Mouse (Mus musculus): Measurements from ENCODE around the gene Rtp3. TPM values are rescaled to one million over a fixed set of nuclear protein-coding genes. Genes with fewer than 3 reads are reported as not detected.

The Rtp3 gene
- polyA plus RNA-seq (2015; fragmentation: Nextera tagmentation; extraction: Ambion mirVana) = not detected in 2 replicates

DNA sequence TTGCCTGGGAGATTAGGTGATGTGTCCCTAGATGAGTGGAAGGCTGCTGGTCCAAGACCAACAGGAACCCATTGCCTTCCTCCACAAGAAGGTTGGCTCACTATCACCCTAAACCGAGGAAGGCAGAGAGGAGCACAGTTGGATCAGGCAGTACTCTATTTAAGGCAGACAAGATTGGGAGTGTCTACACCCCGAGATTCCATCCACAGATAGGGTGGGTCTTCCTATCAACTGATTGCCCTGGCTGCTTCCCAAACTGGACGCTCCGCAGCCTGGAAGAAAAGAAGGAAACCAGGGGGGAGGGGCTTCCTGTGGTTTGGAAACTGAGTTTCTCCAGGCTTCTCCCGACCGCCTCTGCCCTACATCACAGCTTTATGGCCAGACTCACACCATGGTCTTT, at the start of gene Rtp3:
Gene Rtp3, minus strand, starts transcription at position 380 of the 400 bp plus-strand sequence.
- ATAC-seq = no peak
- no peaks in the 10 kb centered on the region for H3K9me3 ChIP-seq

GRCm38 (mm10) chr9:111039966-111040365, 49.6 kb upstream of the Rtp3 start:
- WGBS = 87% methylated on average over 4 of the region's 4 CpGs
- no peaks in the 10 kb centered on the region for H3K4me1 ChIP-seq (replicated peaks)
- no peak overlapping the region for H3K9ac ChIP-seq (replicated peaks)
- H3K27ac ChIP-seq = no peak overlapping the region
- ATAC-seq = no peak
- no peaks in the 10 kb centered on the region for H3K36me3 ChIP-seq
- no peak overlapping the region for H3K4me2 ChIP-seq (replicated peaks)
- no peaks in the 10 kb centered on the region for H3K9me3 ChIP-seq
- no peak overlapping the region for H3K4me3 ChIP-seq (replicated peaks)
- no peaks in the 10 kb centered on the region for H3K27me3 ChIP-seq

More for the DNA sequence above, at the start of gene Rtp3:
- Histone ChIP-seq H3K27me3 (no peaks in the 10 kb centered on the region), H3K36me3 (no peaks in the 10 kb centered on the region), H3K4me2 (replicated peaks) (no peak within 1 kb of the TSS), H3K4me1 (replicated peaks) (0 out of 2 replicates have a peak, but pooled peaks cover 2% of the 10 kb centered on the region), H3K4me3 (replicated peaks) (no peak within 1 kb of the TSS), H3K27ac (no peak within 1 kb of the TSS), H3K9ac (replicated peaks) (no peak within 1 kb of the TSS)
- WGBS = 67% methylated on average over 6 of the region's 6 CpGs

- Histone ChIP-seq H3K4me1 (replicated peaks) (no peaks in the 10 kb centered on the region), H3K27me3 (0 out of 2 replicates have a peak, but pooled peaks cover under 1% of the 10 kb centered on the region), H3K4me3 (replicated peaks) (no peak overlapping the region), H3K4me2 (replicated peaks) (no peak overlapping the region), H3K9ac (replicated peaks) (no peak overlapping the region), H3K36me3 (no peaks in the 10 kb centered on the region), H3K27ac (no peak overlapping the region), H3K9me3 (no peaks in the 10 kb centered on the region)
- no peak for ATAC-seq
- 91% methylated on average over 4 of the region's 4 CpGs for WGBS
Measured at GRCm38 (mm10) chr9:111033717-111034116, 43.3 kb upstream of the Rtp3 start.

DNA sequence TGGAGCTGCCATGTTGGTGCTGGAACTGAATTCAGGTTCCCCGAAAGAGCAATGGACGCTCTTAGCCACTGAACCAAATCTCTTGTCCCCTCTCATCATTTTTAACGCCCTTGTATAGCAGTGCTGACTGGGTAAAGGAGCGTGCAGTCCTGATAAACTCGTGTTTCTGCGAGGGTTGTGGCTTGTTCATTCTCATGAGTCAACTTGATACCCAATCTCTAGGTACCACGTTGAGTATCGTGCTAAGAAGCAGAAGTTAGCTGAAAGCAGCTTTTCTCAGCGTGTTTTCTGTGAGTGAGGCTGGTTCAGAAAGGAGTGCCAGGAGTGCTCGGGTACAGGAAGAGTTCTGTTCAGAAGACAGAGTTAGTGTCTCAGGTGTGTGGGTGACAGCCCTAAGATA, 36.4 kb upstream of the Rtp3 start:
- Histone ChIP-seq H3K4me3 (replicated peaks) (no peak overlapping the region), H3K27me3 (0 out of 2 replicates have a peak, but pooled peaks cover 3% of the 10 kb centered on the region), H3K4me2 (replicated peaks) (no peak overlapping the region), H3K9me3 (no peaks in the 10 kb centered on the region), H3K9ac (replicated peaks) (no peak overlapping the region), H3K36me3 (no peaks in the 10 kb centered on the region), H3K4me1 (replicated peaks) (no peaks in the 10 kb centered on the region), H3K27ac (no peak overlapping the region)
- no peak for ATAC-seq
- WGBS = 93% methylated on average over 10 of the region's 10 CpGs

DNA sequence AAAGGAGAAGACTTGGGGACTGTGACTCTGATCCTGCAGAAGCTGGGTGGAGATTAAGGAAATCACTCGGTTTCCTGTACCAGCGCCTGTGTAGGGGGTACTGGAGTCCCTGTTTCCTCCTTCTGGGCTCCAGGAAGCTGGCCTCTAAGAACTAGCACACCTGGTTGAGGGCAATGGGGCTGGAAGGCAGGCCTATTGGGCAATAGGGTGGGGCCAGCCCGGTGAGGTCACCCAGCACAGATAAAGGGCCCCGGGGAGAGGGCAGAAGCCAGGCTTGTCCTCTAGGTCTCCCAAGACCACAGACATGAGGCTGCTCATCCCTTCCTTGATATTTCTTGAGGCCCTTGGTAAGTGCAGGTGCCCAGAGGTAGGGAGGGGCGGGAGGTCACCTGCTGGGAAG, 28.6 kb upstream of the Rtp3 start, which contains the start of gene Ltf:
Gene Ltf, plus strand, starts transcription at position 250 of the 400 bp plus-strand sequence.
- Histone ChIP-seq H3K9ac (replicated peaks) (no peak within 1 kb of the TSS), H3K4me2 (replicated peaks) (no peak within 1 kb of the TSS), H3K36me3 (no peaks in the 10 kb centered on the region), H3K27ac (no peak within 1 kb of the TSS), H3K4me1 (replicated peaks) (no peaks in the 10 kb centered on the region), H3K9me3 (no peaks in the 10 kb centered on the region), H3K4me3 (replicated peaks) (no peak within 1 kb of the TSS), H3K27me3 (no peaks in the 10 kb centered on the region)
- 80% methylated on average over 5 of the region's 5 CpGs for WGBS
- ATAC-seq = no peak

DNA sequence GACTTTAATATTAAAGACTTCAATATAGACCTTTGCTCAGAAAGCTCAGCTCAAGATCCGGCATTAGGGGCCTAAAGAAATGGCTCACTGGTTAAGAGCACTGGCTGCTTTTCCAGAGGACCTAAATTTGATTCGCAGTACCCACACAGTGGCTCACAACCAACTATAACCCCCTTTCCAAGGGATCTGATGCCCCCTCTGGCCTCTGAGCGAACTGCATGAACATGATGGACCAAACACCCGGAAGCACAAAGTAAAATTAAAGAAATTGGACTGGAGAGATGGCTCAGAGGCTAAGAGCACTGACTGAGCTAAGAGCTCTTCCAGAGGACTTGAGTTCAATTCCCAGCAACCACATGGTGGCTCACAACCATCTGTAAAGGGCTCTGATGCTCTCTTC, 25.3 kb upstream of the Rtp3 start:
- no peaks in the 10 kb centered on the region for H3K9me3 ChIP-seq
- no peaks in the 10 kb centered on the region for H3K36me3 ChIP-seq
- H3K9ac ChIP-seq (replicated peaks) = no peak overlapping the region
- 78% methylated on average over 4 of the region's 4 CpGs for WGBS
- no peak overlapping the region for H3K4me2 ChIP-seq (replicated peaks)
- H3K27me3 ChIP-seq = no peaks in the 10 kb centered on the region
- H3K4me1 ChIP-seq (replicated peaks) = no peaks in the 10 kb centered on the region
- H3K4me3 ChIP-seq (replicated peaks) = no peak overlapping the region
- H3K27ac ChIP-seq = no peak overlapping the region
- ATAC-seq = no peak

GRCm38 (mm10) chr9:111012041-111012440, 21.7 kb upstream of the Rtp3 start:
- Histone ChIP-seq H3K27me3 (no peaks in the 10 kb centered on the region), H3K9me3 (no peaks in the 10 kb centered on the region), H3K9ac (replicated peaks) (no peak overlapping the region), H3K4me2 (replicated peaks) (no peak overlapping the region), H3K27ac (no peak overlapping the region), H3K4me3 (replicated peaks) (no peak overlapping the region), H3K4me1 (replicated peaks) (no peaks in the 10 kb centered on the region), H3K36me3 (no peaks in the 10 kb centered on the region)
- ATAC-seq = no peak
- WGBS = 83% methylated on average over 3 of the region's 3 CpGs

DNA sequence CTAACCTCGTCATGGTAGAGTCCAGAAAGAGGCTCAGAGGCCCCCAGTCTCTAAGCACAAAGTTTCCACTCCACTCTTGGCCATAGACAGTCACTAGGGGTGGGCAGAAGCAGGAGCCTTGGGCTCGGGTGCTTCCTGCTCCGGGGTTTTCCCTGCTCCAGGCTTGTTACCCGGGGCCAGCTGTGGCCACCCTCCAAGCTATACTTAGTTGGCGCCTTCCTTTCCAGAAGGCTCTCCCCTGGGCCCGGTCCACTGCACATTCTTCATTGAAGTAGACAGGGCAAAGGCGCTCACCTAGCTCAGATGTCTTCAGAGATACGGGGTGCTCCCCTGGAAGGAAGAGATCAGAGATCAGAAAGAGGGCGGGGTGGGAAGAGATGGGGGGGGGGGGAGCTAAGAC, 21.2 kb upstream of the Rtp3 start:
- H3K27ac ChIP-seq = no peak overlapping the region
- no peak overlapping the region for H3K4me2 ChIP-seq (replicated peaks)
- H3K9me3 ChIP-seq = no peaks in the 10 kb centered on the region
- H3K9ac ChIP-seq (replicated peaks) = no peak overlapping the region
- H3K36me3 ChIP-seq = no peaks in the 10 kb centered on the region
- ATAC-seq = no peak
- no peaks in the 10 kb centered on the region for H3K4me1 ChIP-seq (replicated peaks)
- no peaks in the 10 kb centered on the region for H3K27me3 ChIP-seq
- 83% methylated on average over 9 of the region's 9 CpGs for WGBS
- H3K4me3 ChIP-seq (replicated peaks) = no peak overlapping the region

DNA sequence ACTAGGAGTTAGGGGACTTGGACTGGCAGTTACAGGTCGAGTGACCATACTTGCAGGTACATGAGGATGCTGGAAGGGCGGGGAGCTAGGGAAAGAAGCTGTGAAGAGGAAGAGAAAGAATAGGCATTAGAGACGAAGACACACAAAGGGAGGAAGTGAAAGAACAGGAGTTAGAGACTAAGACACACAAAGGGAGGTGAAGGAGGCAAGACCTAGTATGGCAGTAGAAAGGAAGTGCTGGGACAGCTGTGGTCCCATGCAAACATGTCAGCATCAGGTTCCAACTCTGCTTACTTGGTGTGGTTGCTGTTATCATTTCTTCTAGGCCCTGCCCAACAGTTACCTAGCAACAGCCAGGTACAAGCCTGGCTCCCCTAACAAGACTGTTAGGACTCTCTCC, 19.4 kb upstream of the Rtp3 start:
- Histone ChIP-seq H3K4me1 (replicated peaks) (no peaks in the 10 kb centered on the region), H3K36me3 (no peaks in the 10 kb centered on the region), H3K27ac (no peak overlapping the region), H3K9me3 (no peaks in the 10 kb centered on the region), H3K27me3 (no peaks in the 10 kb centered on the region), H3K4me2 (replicated peaks) (no peak overlapping the region), H3K9ac (replicated peaks) (no peak overlapping the region), H3K4me3 (replicated peaks) (no peak overlapping the region)
- WGBS = 72% methylated on average over 3 of the region's 3 CpGs
- no peak for ATAC-seq

DNA sequence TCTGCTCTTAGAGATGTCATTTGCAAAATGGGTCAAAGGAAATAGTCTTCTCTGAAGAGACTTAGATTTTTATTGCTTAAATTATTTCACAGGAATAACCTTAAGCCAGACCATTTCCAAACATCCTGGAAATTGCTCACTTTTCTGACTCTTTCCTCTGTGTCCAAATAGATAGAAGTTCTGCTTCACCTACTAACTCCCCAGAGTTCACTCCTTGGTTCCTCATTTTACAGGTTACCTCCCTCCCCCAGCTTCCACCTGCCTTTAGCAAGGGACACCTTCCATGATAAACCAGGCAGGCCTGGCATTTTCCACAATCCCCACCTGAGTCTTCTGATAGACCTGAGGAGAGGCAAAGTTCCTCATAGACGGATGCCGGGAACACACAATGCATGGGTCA, 16.2 kb upstream of the Rtp3 start:
- ATAC-seq = no peak
- Histone ChIP-seq H3K4me1 (replicated peaks) (no peaks in the 10 kb centered on the region), H3K4me2 (replicated peaks) (no peak overlapping the region), H3K36me3 (no peaks in the 10 kb centered on the region), H3K9ac (replicated peaks) (no peak overlapping the region), H3K27me3 (no peaks in the 10 kb centered on the region), H3K4me3 (replicated peaks) (no peak overlapping the region), H3K9me3 (no peaks in the 10 kb centered on the region), H3K27ac (no peak overlapping the region)
- 97% methylated on average over 2 of the region's 2 CpGs for WGBS

- Histone ChIP-seq H3K9ac (replicated peaks) (no peak overlapping the region), H3K4me2 (replicated peaks) (no peak overlapping the region), H3K9me3 (no peaks in the 10 kb centered on the region), H3K27ac (no peak overlapping the region), H3K4me3 (replicated peaks) (no peak overlapping the region), H3K27me3 (no peaks in the 10 kb centered on the region), H3K4me1 (replicated peaks) (no peaks in the 10 kb centered on the region), H3K36me3 (no peaks in the 10 kb centered on the region)
- 90% methylated on average over 9 of the region's 9 CpGs for WGBS
- ATAC-seq = no peak
Measured at GRCm38 (mm10) chr9:111003279-111003678, 12.9 kb upstream of the Rtp3 start.

GRCm38 (mm10) chr9:111001621-111002020, 11.2 kb upstream of the Rtp3 start:
- no peak overlapping the region for H3K4me3 ChIP-seq (replicated peaks)
- H3K4me2 ChIP-seq (replicated peaks) = no peak overlapping the region
- H3K36me3 ChIP-seq = no peaks in the 10 kb centered on the region
- 78% methylated on average over 12 of the region's 12 CpGs for WGBS
- H3K9ac ChIP-seq (replicated peaks) = no peak overlapping the region
- no peaks in the 10 kb centered on the region for H3K9me3 ChIP-seq
- H3K27me3 ChIP-seq = no peaks in the 10 kb centered on the region
- no peaks in the 10 kb centered on the region for H3K4me1 ChIP-seq (replicated peaks)
- no peak overlapping the region for H3K27ac ChIP-seq
- ATAC-seq = no peak

DNA sequence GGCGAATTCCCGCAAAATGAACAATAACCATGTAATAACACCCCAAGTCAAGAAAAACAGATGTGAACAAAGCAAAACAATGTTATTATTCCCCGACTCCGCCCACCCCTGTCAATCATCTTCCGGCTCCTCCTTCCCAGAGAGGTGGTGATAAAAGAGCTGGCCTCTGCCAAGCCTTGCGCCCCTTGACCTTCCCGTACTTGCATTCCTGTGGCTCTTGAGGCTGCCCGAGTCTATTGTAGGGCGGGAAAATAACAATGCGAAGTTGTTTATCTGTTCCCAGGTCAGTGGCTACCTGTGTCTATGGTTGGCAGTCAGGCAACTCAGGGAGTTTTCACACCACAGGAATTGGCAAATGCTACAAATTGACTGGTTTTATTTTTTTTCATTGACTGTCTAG, 9.5 kb upstream of the Rtp3 start:
- ATAC-seq = no peak

More for the DNA sequence above, 9.5 kb upstream of the Rtp3 start:
- no peaks in the 10 kb centered on the region for H3K27me3 ChIP-seq
- H3K27ac ChIP-seq = no peak overlapping the region
- H3K9ac ChIP-seq (replicated peaks) = no peak overlapping the region
- no peaks in the 10 kb centered on the region for H3K36me3 ChIP-seq
- H3K4me3 ChIP-seq (replicated peaks) = no peak overlapping the region
- H3K4me2 ChIP-seq (replicated peaks) = no peak overlapping the region
- WGBS = 85% methylated on average over 10 of the region's 10 CpGs
- H3K9me3 ChIP-seq = no peaks in the 10 kb centered on the region
- 0 out of 2 replicates have a peak, but pooled peaks cover under 1% of the 10 kb centered on the region for H3K4me1 ChIP-seq (replicated peaks)
